Mouse (Mus musculus): ENCODE results near the gene Metap1d. TPM values are rescaled to one million over a fixed set of nuclear protein-coding genes. Genes with fewer than 3 reads are reported as not detected.

Gene Metap1d
- polyA plus RNA-seq, 1 experiment from 2014 or later: 13.5 TPM

DNA sequence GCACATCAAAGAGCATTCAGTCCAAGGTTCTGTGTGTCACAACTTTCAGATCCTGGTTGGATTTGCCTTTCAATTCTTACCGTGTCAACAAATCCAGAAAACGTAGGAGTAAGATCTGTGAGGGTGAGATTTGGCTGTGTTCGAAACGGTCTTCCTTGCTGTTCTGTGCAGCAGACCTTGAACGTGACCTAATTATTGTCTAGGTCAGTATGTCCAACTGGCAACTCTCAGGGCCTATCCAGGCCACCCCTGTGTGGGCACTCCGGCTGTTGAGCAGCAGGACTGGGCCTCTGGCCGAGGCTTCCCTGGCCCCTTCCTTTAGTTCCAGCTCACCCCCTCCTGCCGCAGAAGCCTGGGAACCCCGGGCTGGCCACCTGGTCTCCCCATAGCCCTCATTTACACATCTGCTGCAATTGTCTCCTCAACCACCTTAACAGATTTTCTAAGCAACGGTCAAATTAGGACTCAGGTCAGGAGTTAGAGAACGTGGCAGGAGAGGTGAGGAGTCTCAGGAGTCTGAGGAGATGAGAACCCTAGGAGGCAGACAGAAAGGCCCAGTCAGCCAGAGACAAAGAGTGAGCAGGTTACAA, 13.9 kb downstream of the Metap1d start:
- no peaks in the 10 kb centered on the region for H3K36me3 ChIP-seq (ENCODE audit: control insufficient read depth, insufficient read depth)
- H3K9me3 ChIP-seq (ENCODE audit: control insufficient read depth): no peaks in the 10 kb centered on the region
- no peak overlapping the region for H3K9ac ChIP-seq (ENCODE audit: low read depth, low read length)
- no peaks in the 10 kb centered on the region for H3K4me1 ChIP-seq (replicated peaks; ENCODE audit: control insufficient read depth, insufficient read depth, low read length)
- H3K4me3 ChIP-seq (ENCODE audit: low read depth, low read length): no peak overlapping the region
- WGBS: 79% methylated on average over 11 of the region's 11 CpGs
- no peak for TF ChIP-seq CTCF (IDR thresholded peaks at IDR 0.05; ENCODE audit: low read depth)
- H3K27me3 ChIP-seq (replicated peaks; ENCODE audit: control insufficient read depth, insufficient read depth, low read length): no peaks in the 10 kb centered on the region
- no peak overlapping the region for H3K27ac ChIP-seq (ENCODE audit: low read depth, low read length)
- ATAC-seq: no peak
- no peak overlapping the region for H3K4me2 ChIP-seq (replicated peaks; ENCODE audit: low read depth)

DNA sequence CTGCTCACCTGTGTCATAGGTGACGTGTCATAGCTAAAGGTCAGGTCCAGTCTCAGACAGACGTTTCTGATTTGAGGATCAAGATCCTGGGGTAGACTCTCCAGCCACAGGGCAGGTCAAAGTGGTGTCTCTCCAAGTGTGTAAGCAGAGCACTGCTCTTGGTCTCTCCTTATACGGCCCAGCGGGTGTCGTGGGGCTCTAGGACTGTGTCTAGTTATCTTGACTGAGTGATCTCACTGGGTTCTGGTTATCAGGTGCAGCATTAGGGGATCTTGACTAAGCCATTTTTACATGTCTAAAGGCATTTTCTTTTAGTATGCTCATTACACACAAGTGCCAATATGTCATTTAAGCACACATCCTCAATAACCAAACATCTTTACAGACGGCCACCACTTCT, 18.0 kb downstream of the Metap1d start:
- Histone ChIP-seq H3K27me3 (replicated peaks; ENCODE audit: control insufficient read depth, insufficient read depth, low read length) (no peaks in the 10 kb centered on the region), H3K4me1 (replicated peaks; ENCODE audit: control insufficient read depth, insufficient read depth, low read length) (no peaks in the 10 kb centered on the region), H3K9ac (ENCODE audit: low read depth, low read length) (no peak overlapping the region), H3K4me3 (ENCODE audit: low read depth, low read length) (no peak overlapping the region), H3K9me3 (ENCODE audit: control insufficient read depth) (no peaks in the 10 kb centered on the region), H3K27ac (ENCODE audit: low read depth, low read length) (no peak overlapping the region), H3K4me2 (replicated peaks; ENCODE audit: low read depth) (no peak overlapping the region), H3K36me3 (ENCODE audit: control insufficient read depth, insufficient read depth) (no peaks in the 10 kb centered on the region)
- TF ChIP-seq CTCF (IDR thresholded peaks at IDR 0.05; ENCODE audit: low read depth): no peak
- no peak for ATAC-seq
- 85% methylated on average over 6 of the region's 6 CpGs for WGBS

DNA sequence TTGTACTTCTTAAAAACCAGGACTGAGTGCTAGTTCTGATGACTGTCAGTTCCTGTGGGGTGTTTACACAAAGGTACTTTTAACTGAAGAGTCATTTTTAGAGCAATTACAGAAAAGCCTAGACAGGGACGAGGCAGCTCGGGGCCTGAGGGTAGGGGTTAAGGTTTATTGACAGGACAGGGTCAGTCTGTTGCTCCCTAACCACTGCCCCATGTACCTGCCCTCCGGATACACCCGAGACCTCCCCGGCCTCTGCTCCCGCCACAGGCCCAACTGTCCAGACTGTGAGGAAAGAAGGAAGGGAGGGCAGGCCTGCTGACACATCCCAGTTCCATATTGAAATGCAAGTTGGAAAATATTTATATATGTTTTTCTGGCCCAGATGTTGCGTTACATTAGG, 20.8 kb downstream of the Metap1d start:
- TF ChIP-seq CTCF (IDR thresholded peaks at IDR 0.05; ENCODE audit: low read depth): no peak
- H3K4me1 ChIP-seq (replicated peaks; ENCODE audit: control insufficient read depth, insufficient read depth, low read length): no peaks in the 10 kb centered on the region
- H3K27me3 ChIP-seq (replicated peaks; ENCODE audit: control insufficient read depth, insufficient read depth, low read length): no peaks in the 10 kb centered on the region
- no peaks in the 10 kb centered on the region for H3K9me3 ChIP-seq (ENCODE audit: control insufficient read depth)
- no peaks in the 10 kb centered on the region for H3K36me3 ChIP-seq (ENCODE audit: control insufficient read depth, insufficient read depth)
- H3K4me3 ChIP-seq (ENCODE audit: low read depth, low read length): no peak overlapping the region
- WGBS: 54% methylated on average over 7 of the region's 7 CpGs
- H3K27ac ChIP-seq (ENCODE audit: low read depth, low read length): no peak overlapping the region
- no peak overlapping the region for H3K4me2 ChIP-seq (replicated peaks; ENCODE audit: low read depth)
- ATAC-seq: no peak
- H3K9ac ChIP-seq (ENCODE audit: low read depth, low read length): no peak overlapping the region

DNA sequence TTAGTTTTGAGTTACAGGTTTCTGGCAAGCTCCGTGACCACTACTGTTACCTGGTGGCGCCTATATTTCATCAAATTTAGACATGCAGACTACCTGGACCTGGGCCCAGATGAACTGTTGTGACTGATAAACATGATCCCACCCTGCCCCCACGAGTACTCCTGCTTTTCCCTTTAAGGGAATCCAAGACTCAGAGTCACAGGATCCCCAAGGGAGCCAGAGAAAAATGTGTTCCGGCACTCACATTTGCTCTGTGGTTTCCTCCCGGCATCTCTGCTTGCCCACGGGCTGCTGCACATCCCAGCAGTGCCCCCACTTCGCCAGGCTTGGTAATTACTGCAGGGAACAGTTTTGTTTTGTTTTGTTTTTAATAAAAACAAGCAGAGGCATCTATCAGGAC, 21.3 kb downstream of the Metap1d start:
- no peak for TF ChIP-seq CTCF (IDR thresholded peaks at IDR 0.05; ENCODE audit: low read depth)

DNA sequence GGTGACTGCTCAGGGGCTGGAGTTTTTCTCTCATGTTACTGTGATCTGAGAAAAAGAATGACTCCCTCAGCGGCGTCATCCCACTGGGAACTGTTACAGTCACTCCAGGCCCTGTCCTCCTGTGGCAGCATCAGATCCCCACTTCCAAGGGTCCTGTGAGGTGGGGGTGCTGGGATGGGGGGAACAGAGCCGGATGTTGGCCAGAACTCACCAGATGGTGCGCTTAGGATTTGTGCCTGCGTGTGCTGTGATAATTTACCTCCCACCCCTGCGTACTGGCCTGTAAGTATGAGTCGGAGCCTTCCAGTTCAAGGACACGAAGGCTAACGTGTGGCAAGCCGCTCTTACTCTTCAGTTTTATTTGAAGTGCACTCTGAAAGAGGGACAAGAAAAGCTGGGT, 22.2 kb downstream of the Metap1d start:
- no peak for ATAC-seq
- H3K27ac ChIP-seq (ENCODE audit: low read depth, low read length): no peak overlapping the region
- WGBS: 83% methylated on average over 10 of the region's 10 CpGs
- H3K9ac ChIP-seq (ENCODE audit: low read depth, low read length): no peak overlapping the region
- no peak overlapping the region for H3K4me2 ChIP-seq (replicated peaks; ENCODE audit: low read depth)
- no peak overlapping the region for H3K4me3 ChIP-seq (ENCODE audit: low read depth, low read length)
- no peaks in the 10 kb centered on the region for H3K36me3 ChIP-seq (ENCODE audit: control insufficient read depth, insufficient read depth)
- no peaks in the 10 kb centered on the region for H3K9me3 ChIP-seq (ENCODE audit: control insufficient read depth)
- H3K27me3 ChIP-seq (replicated peaks; ENCODE audit: control insufficient read depth, insufficient read depth, low read length): no peaks in the 10 kb centered on the region
- no peak for TF ChIP-seq CTCF (IDR thresholded peaks at IDR 0.05; ENCODE audit: low read depth)
- H3K4me1 ChIP-seq (replicated peaks; ENCODE audit: control insufficient read depth, insufficient read depth, low read length): no peaks in the 10 kb centered on the region

More for the DNA sequence above, 21.3 kb downstream of the Metap1d start:
- no peaks in the 10 kb centered on the region for H3K9me3 ChIP-seq (ENCODE audit: control insufficient read depth)
- WGBS: 54% methylated on average over 7 of the region's 7 CpGs
- H3K36me3 ChIP-seq (ENCODE audit: control insufficient read depth, insufficient read depth): no peaks in the 10 kb centered on the region
- H3K27ac ChIP-seq (ENCODE audit: low read depth, low read length): no peak overlapping the region
- H3K4me2 ChIP-seq (replicated peaks; ENCODE audit: low read depth): no peak overlapping the region
- H3K4me1 ChIP-seq (replicated peaks; ENCODE audit: control insufficient read depth, insufficient read depth, low read length): no peaks in the 10 kb centered on the region
- no peak overlapping the region for H3K9ac ChIP-seq (ENCODE audit: low read depth, low read length)
- H3K4me3 ChIP-seq (ENCODE audit: low read depth, low read length): no peak overlapping the region
- ATAC-seq: no peak
- H3K27me3 ChIP-seq (replicated peaks; ENCODE audit: control insufficient read depth, insufficient read depth, low read length): no peaks in the 10 kb centered on the region

DNA sequence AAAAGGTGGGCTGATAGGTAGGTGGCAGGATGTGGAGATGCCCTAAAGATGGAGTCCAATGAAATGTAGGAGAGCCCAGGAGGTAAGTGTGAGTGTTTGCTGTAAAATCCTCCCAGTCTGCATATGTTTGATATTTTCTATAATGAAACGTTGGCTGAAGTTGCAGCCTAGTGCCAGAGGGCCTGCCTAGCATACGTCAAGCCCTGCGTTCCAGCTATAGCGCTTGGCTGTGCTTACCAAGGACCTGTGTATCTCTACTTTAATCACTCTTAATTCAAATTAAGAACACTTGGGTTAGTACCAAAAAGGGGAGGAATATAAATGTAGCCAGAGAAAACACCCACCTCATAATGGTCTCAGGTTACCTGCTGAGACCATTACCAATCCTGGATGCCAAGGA, 22.7 kb downstream of the Metap1d start:
- Histone ChIP-seq H3K9ac (ENCODE audit: low read depth, low read length) (no peak overlapping the region), H3K4me2 (replicated peaks; ENCODE audit: low read depth) (no peak overlapping the region), H3K9me3 (ENCODE audit: control insufficient read depth) (no peaks in the 10 kb centered on the region), H3K36me3 (ENCODE audit: control insufficient read depth, insufficient read depth) (no peaks in the 10 kb centered on the region), H3K4me3 (ENCODE audit: low read depth, low read length) (no peak overlapping the region), H3K27ac (ENCODE audit: low read depth, low read length) (no peak overlapping the region), H3K27me3 (replicated peaks; ENCODE audit: control insufficient read depth, insufficient read depth, low read length) (no peaks in the 10 kb centered on the region), H3K4me1 (replicated peaks; ENCODE audit: control insufficient read depth, insufficient read depth, low read length) (no peaks in the 10 kb centered on the region)
- no peak for ATAC-seq
- TF ChIP-seq CTCF (IDR thresholded peaks at IDR 0.05; ENCODE audit: low read depth): no peak
- 87% methylated on average over 4 of the region's 4 CpGs for whole genome bisulfite sequencing

DNA sequence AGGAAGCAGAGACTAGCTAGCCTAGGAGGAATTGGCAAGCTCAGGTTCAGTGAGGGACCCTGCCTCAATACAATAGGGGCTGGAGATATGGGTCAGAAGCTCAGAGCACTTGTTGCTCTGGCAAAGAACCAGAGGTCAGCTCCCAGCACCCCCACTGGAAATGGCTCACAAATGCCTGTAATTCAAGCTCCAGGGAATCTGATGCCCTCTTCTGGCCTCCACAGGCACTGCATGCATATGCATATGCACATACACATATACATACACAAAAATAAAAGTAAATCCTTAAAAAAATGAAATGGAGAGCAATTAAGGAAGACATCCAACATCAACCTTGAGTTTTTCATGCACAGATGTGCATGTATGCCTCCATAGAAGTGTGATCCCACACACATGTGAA, 24.7 kb downstream of the Metap1d start:
- Histone ChIP-seq H3K9me3 (ENCODE audit: control insufficient read depth) (no peaks in the 10 kb centered on the region), H3K27me3 (replicated peaks; ENCODE audit: control insufficient read depth, insufficient read depth, low read length) (no peaks in the 10 kb centered on the region), H3K36me3 (ENCODE audit: control insufficient read depth, insufficient read depth) (no peaks in the 10 kb centered on the region), H3K4me2 (replicated peaks; ENCODE audit: low read depth) (no peak overlapping the region), H3K9ac (ENCODE audit: low read depth, low read length) (no peak overlapping the region), H3K4me1 (replicated peaks; ENCODE audit: control insufficient read depth, insufficient read depth, low read length) (no peaks in the 10 kb centered on the region), H3K27ac (ENCODE audit: low read depth, low read length) (no peak overlapping the region), H3K4me3 (ENCODE audit: low read depth, low read length) (no peak overlapping the region)
- no peak for ATAC-seq
- TF ChIP-seq CTCF (IDR thresholded peaks at IDR 0.05; ENCODE audit: low read depth): peak; percentile 31
